Mouse (Mus musculus) heart, postnatal 0 days (tissue): ENCODE measurements around the gene Tcf3.

ENCODE experiments used
- CTCF ChIP-seq: IDR thresholded peaks from 2 replicates; pipeline ENCODE4 v1.5.1; 2016; ENCODE audit warnings: antibody characterized with exemption, control low read depth, low read depth
- EP300 ChIP-seq: IDR thresholded peaks from 2 replicates; pipeline ENCODE4 v1.6.1; 2016; ENCODE audit warnings: antibody characterized with exemption, low read depth

DNA sequence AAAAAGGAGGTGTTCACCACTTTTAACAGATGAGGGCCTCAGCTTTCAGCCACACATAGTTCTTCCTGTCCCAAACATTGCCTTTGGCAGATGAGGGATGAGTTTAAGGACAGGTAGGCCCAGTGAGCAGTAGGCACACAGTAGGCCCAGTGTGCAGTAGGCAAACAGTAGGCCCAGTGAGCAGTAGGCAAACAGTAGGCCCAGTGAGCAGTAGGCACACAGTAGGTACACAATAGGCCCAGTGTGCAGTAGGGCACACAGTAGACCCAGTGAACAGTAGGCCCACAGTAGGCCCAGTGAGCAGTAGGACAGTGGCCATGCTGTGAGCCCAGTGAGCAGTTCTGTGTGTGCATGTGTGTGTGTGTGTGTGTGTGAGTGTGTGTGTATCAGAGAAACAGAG, 6.6 kb upstream of the Tcf3 start:
- TF ChIP-seq CTCF (no peak), EP300 (no peak)
